Mouse (Mus musculus): ENCODE results near the gene Slc43a2. TPM values are rescaled to one million over a fixed set of nuclear protein-coding genes. Genes with fewer than 3 reads are reported as not detected.
A peak's percentile ranks its signal among the peaks of the same experiment; 100 is the strongest.

Slc43a2 gene
- polyA plus RNA-seq, 1 experiment: 363 TPM

GRCm38 (mm10) chr11:75557142-75557541 lies 25.6 kb downstream of the Slc43a2 start:
- Histone ChIP-seq H3K27ac (ENCODE audit: insufficient read depth, low read depth, low read length) (no peak overlapping the region), H3K4me1 (ENCODE audit: control insufficient read depth, insufficient read depth, low read length) (peaks cover 8% of the 10 kb centered on the region), H3K4me3 (ENCODE audit: insufficient read depth, low read depth, low read length) (no peak overlapping the region)
- WGBS: 86% methylated on average over 6 of the region's 6 CpGs
- TF ChIP-seq CTCF (IDR thresholded peaks at IDR 0.05; ENCODE audit: insufficient read depth, low read depth, low read length): no peak
- no peak for TF ChIP-seq POLR2A (IDR thresholded peaks at IDR 0.05; ENCODE audit: insufficient read depth, low read depth, low read length)

GRCm38 (mm10) chr11:75558101-75558500 lies 26.6 kb downstream of the Slc43a2 start:
- WGBS: 83% methylated on average over 1 of the region's 1 CpGs
- Histone ChIP-seq H3K27ac (ENCODE audit: insufficient read depth, low read depth, low read length) (no peak overlapping the region), H3K4me1 (ENCODE audit: control insufficient read depth, insufficient read depth, low read length) (no peaks in the 10 kb centered on the region; the same call in 1 of the 2 replicates), H3K4me3 (ENCODE audit: insufficient read depth, low read depth, low read length) (no peak overlapping the region)
- TF ChIP-seq CTCF (IDR thresholded peaks at IDR 0.05; ENCODE audit: insufficient read depth, low read depth, low read length) (no peak), POLR2A (IDR thresholded peaks at IDR 0.05; ENCODE audit: insufficient read depth, low read depth, low read length) (no peak)

DNA sequence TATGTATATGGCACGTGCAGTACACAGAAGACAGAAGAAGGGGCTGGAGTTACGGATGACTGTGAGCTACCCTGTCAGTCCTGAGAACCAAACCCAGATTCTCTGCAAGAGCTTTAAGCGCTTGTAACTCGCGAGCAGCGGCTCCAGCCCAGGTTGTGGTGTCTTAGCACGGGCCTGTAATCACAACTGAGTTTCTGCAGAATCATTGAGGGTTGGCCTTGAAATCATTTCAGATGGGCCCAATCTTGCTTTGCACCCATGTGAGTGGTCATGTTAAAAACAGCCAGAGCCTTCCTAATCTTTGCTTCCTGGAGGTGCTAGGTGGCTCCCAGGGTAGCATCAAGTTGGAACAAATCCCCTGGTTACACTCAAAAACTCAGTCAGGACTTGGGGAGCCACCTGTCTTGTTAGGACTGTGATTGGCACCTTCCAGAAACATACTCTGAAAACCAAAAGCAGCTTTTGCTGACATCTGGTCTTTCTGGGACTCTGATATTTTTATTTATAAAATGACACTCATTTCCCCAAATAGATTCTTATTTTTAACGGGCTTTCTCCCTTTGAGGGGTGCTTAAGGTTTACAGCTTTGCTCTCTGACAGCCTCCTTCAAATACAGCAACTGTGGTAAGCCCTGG lies 28.5 kb downstream of the Slc43a2 start:
- H3K4me1 ChIP-seq (ENCODE audit: control insufficient read depth, insufficient read depth, low read length): peaks cover 13% of the 10 kb centered on the region
- H3K27ac ChIP-seq (ENCODE audit: insufficient read depth, low read depth, low read length): no peak overlapping the region
- no peak overlapping the region for H3K4me3 ChIP-seq (ENCODE audit: insufficient read depth, low read depth, low read length)
- 85% methylated on average over 8 of the region's 8 CpGs for WGBS
- TF ChIP-seq POLR2A (IDR thresholded peaks at IDR 0.05; ENCODE audit: insufficient read depth, low read depth, low read length) (no peak), CTCF (IDR thresholded peaks at IDR 0.05; ENCODE audit: insufficient read depth, low read depth, low read length) (no peak)

- Histone ChIP-seq H3K4me3 (ENCODE audit: insufficient read depth, low read depth, low read length) (no peak overlapping the region), H3K4me1 (ENCODE audit: control insufficient read depth, insufficient read depth, low read length) (peaks cover 14% of the 10 kb centered on the region), H3K27ac (ENCODE audit: insufficient read depth, low read depth, low read length) (no peak overlapping the region; the same call in 1 of the 2 replicates)
- WGBS: 85% methylated on average over 14 of the region's 14 CpGs
- TF ChIP-seq CTCF (IDR thresholded peaks at IDR 0.05; ENCODE audit: insufficient read depth, low read depth, low read length): no peak
- no peak for TF ChIP-seq POLR2A (IDR thresholded peaks at IDR 0.05; ENCODE audit: insufficient read depth, low read depth, low read length)
Observed at GRCm38 (mm10) chr11:75560530-75561409, 29.3 kb downstream of the Slc43a2 start.

DNA sequence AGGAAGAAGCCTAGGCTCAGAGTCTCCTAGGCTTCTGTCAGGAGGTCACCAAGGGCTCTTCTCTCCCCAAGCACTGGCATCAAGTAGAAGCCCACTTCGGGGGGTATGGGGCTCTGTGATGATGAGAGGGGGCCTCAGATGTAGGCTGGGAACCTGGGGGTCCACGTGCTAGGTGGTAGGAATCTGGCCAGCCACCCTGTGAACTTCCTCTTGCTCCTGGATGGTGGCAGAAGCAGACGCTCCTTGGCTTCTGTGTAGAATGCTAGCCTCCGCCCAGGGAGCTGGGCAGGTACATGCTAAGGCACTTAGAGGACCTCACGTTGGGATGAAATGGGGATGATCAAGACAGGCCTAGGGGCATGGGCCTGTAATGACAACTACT lies 29.9 kb downstream of the Slc43a2 start:
- peaks cover 17% of the 10 kb centered on the region for H3K4me1 ChIP-seq (ENCODE audit: control insufficient read depth, insufficient read depth, low read length)
- H3K4me3 ChIP-seq (ENCODE audit: insufficient read depth, low read depth, low read length): no peak overlapping the region
- H3K27ac ChIP-seq (ENCODE audit: insufficient read depth, low read depth, low read length): no peak overlapping the region
- TF ChIP-seq CTCF (IDR thresholded peaks at IDR 0.05; ENCODE audit: insufficient read depth, low read depth, low read length) (no peak), POLR2A (IDR thresholded peaks at IDR 0.05; ENCODE audit: insufficient read depth, low read depth, low read length) (no peak)
- 85% methylated on average over 5 of the region's 5 CpGs for WGBS

DNA sequence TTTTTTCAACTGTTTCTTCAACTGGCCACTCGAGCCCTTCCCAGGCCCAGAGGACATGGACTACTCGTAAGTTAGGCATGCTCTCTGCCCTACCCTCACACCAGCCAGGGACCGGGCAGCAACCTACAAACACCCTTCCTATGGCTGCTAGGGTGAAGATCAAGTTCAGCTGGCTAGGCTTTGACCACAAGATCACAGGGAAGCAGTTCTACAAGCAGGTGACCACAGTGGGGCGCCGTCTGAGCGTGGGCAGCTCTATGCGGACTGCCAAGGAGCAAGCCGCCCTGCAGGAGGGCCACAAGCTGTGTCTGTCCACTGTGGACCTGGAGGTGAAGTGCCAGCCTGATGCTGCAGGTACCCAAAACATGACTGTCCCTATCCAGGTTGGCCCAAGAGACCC lies 31.3 kb downstream of the Slc43a2 start:
- Histone ChIP-seq H3K4me3 (ENCODE audit: insufficient read depth, low read depth, low read length) (no peak overlapping the region), H3K27ac (ENCODE audit: insufficient read depth, low read depth, low read length) (no peak overlapping the region), H3K4me1 (ENCODE audit: control insufficient read depth, insufficient read depth, low read length) (peaks cover 22% of the 10 kb centered on the region)
- WGBS: 93% methylated on average over 8 of the region's 8 CpGs
- TF ChIP-seq POLR2A (IDR thresholded peaks at IDR 0.05; ENCODE audit: insufficient read depth, low read depth, low read length) (no peak), CTCF (IDR thresholded peaks at IDR 0.05; ENCODE audit: insufficient read depth, low read depth, low read length) (no peak)

GRCm38 (mm10) chr11:75563851-75564548 lies 32.5 kb downstream of the Slc43a2 start:
- peaks cover 22% of the 10 kb centered on the region for H3K4me1 ChIP-seq (ENCODE audit: control insufficient read depth, insufficient read depth, low read length)
- no peak overlapping the region for H3K4me3 ChIP-seq (ENCODE audit: insufficient read depth, low read depth, low read length)
- peak overlapping the region; percentile 16; the same call in 1 of the 2 replicates for H3K27ac ChIP-seq (ENCODE audit: insufficient read depth, low read depth, low read length)
- 49% methylated on average over 18 of the region's 18 CpGs for WGBS
- TF ChIP-seq CTCF (IDR thresholded peaks at IDR 0.05; ENCODE audit: insufficient read depth, low read depth, low read length) (no peak), POLR2A (IDR thresholded peaks at IDR 0.05; ENCODE audit: insufficient read depth, low read depth, low read length) (no peak)

DNA sequence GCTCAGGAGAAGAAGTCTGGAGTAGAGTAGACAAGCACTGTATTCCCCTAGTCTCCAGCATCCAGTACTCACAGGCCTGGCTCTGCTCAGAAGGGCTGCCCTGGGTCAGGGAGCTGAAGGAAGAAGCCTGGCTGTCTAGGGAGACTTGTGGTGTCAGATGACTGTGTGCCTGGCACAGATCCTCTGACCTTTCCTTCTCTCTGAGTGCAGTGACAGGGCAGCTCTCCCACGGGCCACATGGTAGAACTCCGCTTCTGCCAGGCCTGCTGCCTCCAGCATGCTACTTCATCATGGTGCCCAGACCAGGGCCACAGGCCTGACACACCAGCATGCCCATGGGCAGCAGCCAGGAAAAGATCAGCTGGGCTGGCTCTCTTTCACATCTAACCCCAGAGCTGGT lies 34.4 kb downstream of the Slc43a2 start:
- no peak overlapping the region for H3K4me3 ChIP-seq (ENCODE audit: insufficient read depth, low read depth, low read length)
- 81% methylated on average over 2 of the region's 2 CpGs for WGBS
- H3K27ac ChIP-seq (ENCODE audit: insufficient read depth, low read depth, low read length): no peak overlapping the region
- H3K4me1 ChIP-seq (ENCODE audit: control insufficient read depth, insufficient read depth, low read length): peaks cover 24% of the 10 kb centered on the region
- TF ChIP-seq POLR2A (IDR thresholded peaks at IDR 0.05; ENCODE audit: insufficient read depth, low read depth, low read length) (no peak), CTCF (IDR thresholded peaks at IDR 0.05; ENCODE audit: insufficient read depth, low read depth, low read length) (no peak)

All from olfactory bulb, adult 2 months (tissue).